Mouse (Mus musculus): ENCODE measurements around the gene Hes7. TPM values are rescaled to one million over a fixed set of nuclear protein-coding genes. Genes with fewer than 3 reads are reported as not detected.
A peak's percentile ranks its signal among the peaks of the same experiment; 100 is the strongest.

Gene Hes7
- total RNA-seq (2014; rRNA removed) (1.2 and 1.6 TPM in 2 replicates), polyA plus RNA-seq (2015; fragmentation: Nextera tagmentation; extraction: Ambion mirVana) (1.1 and 1.3 TPM in 2 replicates)

- WGBS: 7% methylated on average over 27 of the region's 27 CpGs
Observed at GRCm38 (mm10) chr11:69120221-69121000, at the start of gene Hes7. Hes7 (plus strand) TSS chr11:69120404.

GRCm38 (mm10) chr11:69070590-69071222 is 49.5 kb upstream of the Hes7 start, which contains the start of gene Tmem107:
Tmem107 (plus strand) TSS chr11:69070806.
- Histone ChIP-seq H3K9ac (peak within 1 kb of the TSS; percentile 69), H3K27ac (ENCODE audit: low read depth, low read length) (peak within 1 kb of the TSS; percentile 89), H3K4me3 (ENCODE audit: low read depth, low read length) (peak within 1 kb of the TSS; percentile 53), H3K4me2 (ENCODE audit: low read depth) (peak within 1 kb of the TSS; percentile 75), H3K36me3 (ENCODE audit: insufficient read depth) (no peaks in the 10 kb centered on the region), H3K9me3 (ENCODE audit: low read length) (no peaks in the 10 kb centered on the region), H3K4me1 (ENCODE audit: insufficient read depth) (peaks cover 12% of the 10 kb centered on the region), H3K27me3 (ENCODE audit: insufficient read depth, low read length) (no peaks in the 10 kb centered on the region)
- ATAC-seq: peak; percentile 89
- TF ChIP-seq CTCF (IDR thresholded peaks at IDR 0.05; ENCODE audit: low read depth): 0 out of 2 replicates have a peak, but pooled peaks have one; percentile 35
- WGBS: under 1% methylated on average over 47 of the region's 47 CpGs
- peak; percentile 96 for DNase-seq

More at GRCm38 (mm10) chr11:69120221-69121000, at the start of gene Hes7:
- DNase-seq (no peak), ATAC-seq (no peak)
- TF ChIP-seq CTCF (IDR thresholded peaks at IDR 0.05; ENCODE audit: low read depth): no peak
- no peak within 1 kb of the TSS for H3K27ac ChIP-seq (ENCODE audit: low read depth, low read length)
- no peaks in the 10 kb centered on the region for H3K36me3 ChIP-seq (ENCODE audit: insufficient read depth)
- peak within 1 kb of the TSS; percentile 73 for H3K9ac ChIP-seq
- H3K4me3 ChIP-seq (ENCODE audit: low read depth, low read length): peak within 1 kb of the TSS; percentile 85
- no peaks in the 10 kb centered on the region for H3K9me3 ChIP-seq (ENCODE audit: low read length)
- peak within 1 kb of the TSS; percentile 96 for H3K4me2 ChIP-seq (ENCODE audit: low read depth)
- no peaks in the 10 kb centered on the region for H3K27me3 ChIP-seq (ENCODE audit: insufficient read depth, low read length)
- peaks cover 18% of the 10 kb centered on the region for H3K4me1 ChIP-seq (ENCODE audit: insufficient read depth)

- no peaks in the 10 kb centered on the region for H3K36me3 ChIP-seq (ENCODE audit: insufficient read depth)
- peak overlapping the region; percentile 69 for H3K9ac ChIP-seq
- no peak for TF ChIP-seq CTCF (IDR thresholded peaks at IDR 0.05; ENCODE audit: low read depth)
- no peaks in the 10 kb centered on the region for H3K27me3 ChIP-seq (ENCODE audit: insufficient read depth, low read length)
- H3K4me3 ChIP-seq (ENCODE audit: low read depth, low read length): peak overlapping the region; percentile 53
- H3K4me1 ChIP-seq (ENCODE audit: insufficient read depth): peaks cover 12% of the 10 kb centered on the region
- peak overlapping the region; percentile 75 for H3K4me2 ChIP-seq (ENCODE audit: low read depth)
- no peaks in the 10 kb centered on the region for H3K9me3 ChIP-seq (ENCODE audit: low read length)
- WGBS: 15% methylated on average over 9 of the region's 9 CpGs
- ATAC-seq: no peak
- no peak for DNase-seq
- peak overlapping the region; percentile 89 for H3K27ac ChIP-seq (ENCODE audit: low read depth, low read length)
Observed at GRCm38 (mm10) chr11:69071262-69071661, 48.9 kb upstream of the Hes7 start.

- Histone ChIP-seq H3K27me3 (ENCODE audit: insufficient read depth, low read length) (no peaks in the 10 kb centered on the region), H3K4me1 (ENCODE audit: insufficient read depth) (peaks cover 12% of the 10 kb centered on the region), H3K9ac (peak overlapping the region; percentile 81), H3K9me3 (ENCODE audit: low read length) (no peaks in the 10 kb centered on the region), H3K4me2 (ENCODE audit: low read depth) (peak overlapping the region; percentile 59), H3K27ac (ENCODE audit: low read depth, low read length) (peak overlapping the region; percentile 99), H3K36me3 (ENCODE audit: insufficient read depth) (no peaks in the 10 kb centered on the region), H3K4me3 (ENCODE audit: low read depth, low read length) (peak overlapping the region; percentile 37)
- no peak for TF ChIP-seq CTCF (IDR thresholded peaks at IDR 0.05; ENCODE audit: low read depth)
- ATAC-seq: no peak
- no peak for DNase-seq
- 84% methylated on average over 11 of the region's 11 CpGs for whole genome bisulfite sequencing
Observed at GRCm38 (mm10) chr11:69072234-69072633, 48.0 kb upstream of the Hes7 start.

- Histone ChIP-seq H3K4me1 (ENCODE audit: insufficient read depth) (peaks cover 12% of the 10 kb centered on the region), H3K27me3 (ENCODE audit: insufficient read depth, low read length) (no peaks in the 10 kb centered on the region), H3K9ac (peak overlapping the region; percentile 81), H3K27ac (ENCODE audit: low read depth, low read length) (peak overlapping the region; percentile 99), H3K4me2 (ENCODE audit: low read depth) (peak overlapping the region; percentile 59), H3K9me3 (ENCODE audit: low read length) (no peaks in the 10 kb centered on the region), H3K4me3 (ENCODE audit: low read depth, low read length) (peak overlapping the region; percentile 37), H3K36me3 (ENCODE audit: insufficient read depth) (no peaks in the 10 kb centered on the region)
- DNase-seq: no peak
- no peak for TF ChIP-seq CTCF (IDR thresholded peaks at IDR 0.05; ENCODE audit: low read depth)
- WGBS: 1% methylated on average over 9 of the region's 9 CpGs
- no peak for ATAC-seq
Observed at GRCm38 (mm10) chr11:69072666-69073064, 47.5 kb upstream of the Hes7 start.

GRCm38 (mm10) chr11:69073065-69073888 is 46.9 kb upstream of the Hes7 start:
- Histone ChIP-seq H3K9ac (peak overlapping the region; percentile 81), H3K4me1 (ENCODE audit: insufficient read depth) (peaks cover 12% of the 10 kb centered on the region), H3K27ac (ENCODE audit: low read depth, low read length) (peak overlapping the region; percentile 99), H3K4me2 (ENCODE audit: low read depth) (peak overlapping the region; percentile 59), H3K9me3 (ENCODE audit: low read length) (no peaks in the 10 kb centered on the region), H3K4me3 (ENCODE audit: low read depth, low read length) (peak overlapping the region; percentile 37), H3K27me3 (ENCODE audit: insufficient read depth, low read length) (no peaks in the 10 kb centered on the region), H3K36me3 (ENCODE audit: insufficient read depth) (no peaks in the 10 kb centered on the region)
- peak; percentile 46; the same call in 1 of the 2 replicates for TF ChIP-seq CTCF (IDR thresholded peaks at IDR 0.05; ENCODE audit: low read depth)
- WGBS: 0% methylated on average over 14 of the region's 14 CpGs
- DNase-seq (peak; percentile 97), ATAC-seq (peak; percentile 82)

Data from forebrain, postnatal 0 days (tissue).